Mouse (Mus musculus) G1E (cell line): ENCODE results near the gene Rpl22.

Source experiments
- CTCF ChIP-seq: IDR thresholded peaks from 2 replicates; pipeline ENCODE4 v1.5.1; 2012; ENCODE audit warnings: low read depth, low read length, inconsistent platforms, mixed read lengths
- GATA1 ChIP-seq: IDR thresholded peaks from 2 replicates; pipeline ENCODE4 v1.6.1; 2012; ENCODE audit warnings: borderline replicate concordance, low read length, inconsistent platforms, mixed read lengths
- POLR2AphosphoS5 ChIP-seq: IDR thresholded peaks from 2 replicates; pipeline ENCODE4 v1.6.1; 2012; ENCODE audit warnings: low read depth, low read length, inconsistent platforms; ENCODE audit not compliant: insufficient replicate concordance
- TAL1 ChIP-seq: conservative IDR thresholded peaks from 2 replicates; pipeline ENCODE4 v1.6.1; 2012; ENCODE audit warnings: low read depth, low read length, inconsistent platforms, mixed read lengths

DNA sequence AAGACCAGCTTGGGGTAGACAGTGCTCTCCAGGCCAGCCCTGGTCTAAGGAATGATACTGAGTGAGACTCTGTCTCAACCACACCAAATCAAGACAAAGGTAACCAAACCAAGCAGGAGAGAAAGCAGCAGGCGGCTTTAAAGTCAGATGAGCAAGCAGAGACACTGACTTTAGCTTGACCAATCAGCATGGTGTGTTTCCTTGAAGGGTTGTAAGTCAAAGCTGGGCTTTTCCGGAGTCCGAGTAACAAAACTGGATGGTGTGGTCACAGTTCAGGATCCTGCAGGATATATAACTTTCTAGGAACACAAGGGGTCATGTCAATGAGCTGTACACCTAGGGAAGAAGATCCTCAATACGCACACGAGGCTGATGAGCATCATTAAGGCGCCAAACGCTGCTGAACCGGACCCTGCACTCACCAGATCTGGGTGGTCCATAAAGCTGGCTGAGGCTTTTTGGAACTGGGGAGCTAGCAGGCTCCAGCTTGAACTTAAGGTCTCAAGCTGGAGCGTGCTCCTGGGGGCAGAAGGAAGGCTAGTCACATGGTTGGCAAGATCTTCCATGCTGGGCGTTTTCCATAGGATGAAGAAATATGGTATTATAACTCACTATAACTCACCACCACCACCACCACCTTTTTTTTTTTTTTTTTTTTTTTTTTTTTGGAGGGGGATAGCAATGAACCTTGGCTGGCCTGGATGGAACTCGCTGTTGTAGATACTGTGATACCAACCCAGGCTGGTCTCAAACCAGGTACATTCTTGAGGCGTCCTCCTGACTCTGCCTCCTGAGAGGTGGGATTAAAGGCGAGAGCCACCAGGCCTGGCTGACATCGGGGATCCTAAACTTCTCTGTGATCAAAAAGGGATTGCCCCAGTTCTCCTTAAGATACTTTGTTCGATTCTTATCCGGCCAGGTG lies 640 bp upstream of the Rpl22 start:
- TF ChIP-seq POLR2AphosphoS5 (no peak), CTCF (no peak), TAL1 (no peak), GATA1 (no peak)
